Mouse (Mus musculus): Measurements from ENCODE around the gene Rbks.

DNA sequence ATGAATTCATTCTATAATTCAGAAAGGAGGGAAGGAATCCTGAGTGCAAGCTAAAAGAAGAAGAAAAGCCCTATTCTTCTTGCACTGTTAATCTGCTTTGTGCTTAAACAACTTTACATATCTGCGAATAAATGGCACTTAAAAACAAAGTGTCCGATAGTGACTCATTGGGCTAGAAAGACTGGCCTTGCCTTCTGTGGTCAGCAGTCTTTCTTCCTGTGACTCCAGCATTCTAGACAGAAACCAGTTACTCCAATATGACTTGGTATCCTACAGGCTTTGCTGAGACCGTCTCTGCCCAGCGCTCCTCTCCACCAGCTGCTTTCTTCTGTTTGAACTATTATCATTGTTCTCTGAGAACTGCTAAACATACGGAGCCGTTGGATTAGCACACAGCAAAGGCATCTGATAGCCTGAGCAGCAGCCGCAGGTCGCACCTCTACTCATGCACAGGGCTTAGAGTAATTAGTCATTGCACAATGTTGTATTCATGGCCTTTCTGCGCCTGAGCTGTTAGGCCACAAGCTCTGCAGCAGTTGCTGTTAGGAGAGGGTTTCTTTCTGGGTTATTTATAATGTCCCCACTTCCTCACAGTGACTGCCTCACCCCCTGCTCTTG is 60.7 kb downstream of the Rbks start:
- TF ChIP-seq CTCF (IDR thresholded peaks at IDR 0.05) (no peak), EP300 (IDR thresholded peaks at IDR 0.05) (peak; percentile 32; the same call in 1 of the 2 replicates)
